Mouse (Mus musculus) stomach, postnatal 0 days (tissue): ENCODE data around the gene Nabp2.

Experiments
- CTCF ChIP-seq: IDR thresholded peaks from 2 replicates; pipeline ENCODE4 v1.5.1; 2016; ENCODE audit warnings: antibody characterized with exemption, low read depth, mild to moderate bottlenecking, moderate library complexity
- EP300 ChIP-seq: optimal IDR thresholded peaks from 2 replicates; pipeline ENCODE3; 2016; ENCODE audit warnings: antibody characterized with exemption

DNA sequence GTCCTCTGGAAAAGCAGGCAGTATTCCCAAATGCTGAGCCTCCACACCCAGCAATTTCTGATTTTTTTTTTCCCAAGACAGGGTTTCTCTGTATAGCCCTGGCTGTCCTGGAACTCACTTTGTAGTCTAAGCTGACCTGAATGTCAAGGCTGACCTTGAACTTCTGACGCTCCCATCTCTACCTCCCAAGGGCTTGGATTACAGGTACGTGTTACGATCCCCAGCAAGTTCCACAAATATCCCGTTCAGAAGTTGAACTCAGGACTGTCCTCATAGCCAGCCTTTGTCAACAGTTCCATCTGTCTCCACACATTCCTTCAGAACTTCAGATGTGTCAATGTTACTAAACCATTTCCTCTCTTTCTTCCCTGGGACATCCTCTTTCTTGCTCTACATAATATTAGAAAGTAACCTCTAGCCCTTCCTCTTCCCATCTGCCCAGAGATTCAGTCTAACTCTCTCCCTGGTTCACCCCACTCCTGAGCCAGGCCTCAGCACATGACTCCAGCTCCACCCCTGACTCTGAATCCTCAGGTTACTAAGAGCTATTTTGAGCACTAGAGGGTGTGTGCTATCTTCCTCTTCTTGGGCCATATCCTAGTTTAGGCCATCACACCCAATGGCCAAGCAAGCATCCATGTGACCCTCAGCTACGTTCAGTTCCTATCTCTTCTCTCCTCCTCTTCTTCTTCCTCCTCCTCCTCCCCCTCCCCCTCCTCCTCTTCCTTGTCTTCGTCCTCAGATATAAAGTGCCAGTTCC is 38.1 kb downstream of the Nabp2 start:
- no peak for TF ChIP-seq CTCF
- no peak for TF ChIP-seq EP300
